Mouse (Mus musculus) limb, embryonic 12.5 days (tissue): ENCODE results near the gene Pheta2. TPM values are rescaled to one million over a fixed set of nuclear protein-coding genes. Genes with fewer than 3 reads are reported as not detected.

Source experiments
- ATAC-seq: fragments of 200-750 bp; cut with Nextera tagmentation; 2 replicates; pipeline ENCODE4 v1.8.0; 2017; ENCODE audit warnings: low read depth, moderate TSS enrichment; ENCODE audit not compliant: insufficient number of reproducible peaks, insufficient read depth, low FRiP score, low TSS enrichment
- H3K27ac ChIP-seq: fragments of 300-500 bp; sonication (generic); 2 replicates; pipeline ENCODE4 v1.5.1; 2016; ENCODE audit warnings: mild to moderate bottlenecking, moderate library complexity
- H3K27me3 ChIP-seq: fragments of 300-500 bp; sonication (generic); 2 replicates; pipeline ENCODE4 v1.6.1; 2016; ENCODE audit warnings: mild to moderate bottlenecking, moderate library complexity
- H3K36me3 ChIP-seq: fragments of 300-500 bp; sonication (generic); 2 replicates; pipeline ENCODE4 v1.6.1; 2016; ENCODE audit warnings: mild to moderate bottlenecking, moderate library complexity
- H3K4me1 ChIP-seq: fragments of 300-500 bp; sonication (generic); replicated peaks from 2 replicates; pipeline ENCODE4 v1.6.1; 2016
- H3K4me2 ChIP-seq: fragments of 300-500 bp; sonication (generic); 2 replicates; pipeline ENCODE4 v1.6.1; 2016; ENCODE audit warnings: mild to moderate bottlenecking, moderate library complexity
- H3K4me3 ChIP-seq: fragments of 300-500 bp; sonication (generic); replicated peaks from 2 replicates; pipeline ENCODE4 v1.5.1; 2016; ENCODE audit warnings: mild to moderate bottlenecking
- H3K9ac ChIP-seq: fragments of 300-500 bp; sonication (generic); replicated peaks from 2 replicates; pipeline ENCODE4 v1.6.1; 2016; ENCODE audit warnings: mild to moderate bottlenecking, moderate library complexity
- H3K9me3 ChIP-seq: fragments of 300-500 bp; sonication (generic); 2 replicates; pipeline ENCODE4 v1.6.1; 2016; ENCODE audit warnings: mild to moderate bottlenecking, moderate library complexity
- WGBS: fragments of 180-500 bp; shearing (Covaris S2); methylation state at CpG from one replicate; pipeline ENCODE4 v1.1.7; 2016; 5-methylcytosine and 5-hydroxymethylcytosine counted together
- polyA plus RNA-seq: library from polyadenylated mRNA; unstranded; fragments of >200 nt; fragmentation: Nextera tagmentation; extraction: Ambion mirVana; gene quantifications from 2 replicates; pipeline ENCODE4 v1.2.1, GENCODE M21; 2016

Gene Pheta2
- polyA plus RNA-seq, 1 experiment from 2014 or later = 11.0 TPM

GRCm38 (mm10) chr15:82372446-82372845 is 33.7 kb downstream of the Pheta2 start:
- WGBS = 88% methylated on average over 6 of the region's 6 CpGs
- H3K9ac ChIP-seq = no peak overlapping the region
- H3K9me3 ChIP-seq = no peaks in the 10 kb centered on the region
- H3K4me2 ChIP-seq = no peak overlapping the region
- H3K4me3 ChIP-seq = no peak overlapping the region
- H3K36me3 ChIP-seq = no peaks in the 10 kb centered on the region
- H3K4me1 ChIP-seq = 0 out of 2 replicates have a peak, but pooled peaks cover 4% of the 10 kb centered on the region
- ATAC-seq = no peak
- H3K27me3 ChIP-seq = no peaks in the 10 kb centered on the region
- H3K27ac ChIP-seq = no peak overlapping the region

GRCm38 (mm10) chr15:82372991-82373390 is 34.2 kb downstream of the Pheta2 start:
- H3K27ac ChIP-seq = no peak overlapping the region
- H3K4me2 ChIP-seq = no peak overlapping the region
- no peaks in the 10 kb centered on the region for H3K27me3 ChIP-seq
- H3K9me3 ChIP-seq = no peaks in the 10 kb centered on the region
- 0 out of 2 replicates have a peak, but pooled peaks cover 4% of the 10 kb centered on the region for H3K4me1 ChIP-seq
- no peak for ATAC-seq
- H3K4me3 ChIP-seq = no peak overlapping the region
- no peak overlapping the region for H3K9ac ChIP-seq
- no peaks in the 10 kb centered on the region for H3K36me3 ChIP-seq
- 89% methylated on average over 5 of the region's 5 CpGs for WGBS

GRCm38 (mm10) chr15:82374437-82374836 is 35.7 kb downstream of the Pheta2 start:
- peaks cover 5% of the 10 kb centered on the region for H3K4me1 ChIP-seq
- H3K36me3 ChIP-seq = no peaks in the 10 kb centered on the region
- no peaks in the 10 kb centered on the region for H3K9me3 ChIP-seq
- no peak overlapping the region for H3K9ac ChIP-seq
- no peak overlapping the region for H3K4me2 ChIP-seq
- WGBS = 86% methylated on average over 5 of the region's 5 CpGs
- no peak overlapping the region for H3K4me3 ChIP-seq
- H3K27me3 ChIP-seq = no peaks in the 10 kb centered on the region; the same call in 1 of the 2 replicates
- H3K27ac ChIP-seq = no peak overlapping the region
- no peak for ATAC-seq

GRCm38 (mm10) chr15:82375855-82376254 is 37.1 kb downstream of the Pheta2 start:
- Histone ChIP-seq H3K4me2 (no peak overlapping the region), H3K4me3 (no peak overlapping the region), H3K4me1 (peaks cover 15% of the 10 kb centered on the region), H3K9ac (no peak overlapping the region), H3K36me3 (no peaks in the 10 kb centered on the region), H3K9me3 (no peaks in the 10 kb centered on the region), H3K27me3 (no peaks in the 10 kb centered on the region; the same call in 1 of the 2 replicates), H3K27ac (no peak overlapping the region)
- whole genome bisulfite sequencing = 89% methylated on average over 9 of the region's 9 CpGs
- no peak for ATAC-seq

GRCm38 (mm10) chr15:82376393-82377138 is 37.8 kb downstream of the Pheta2 start:
- ATAC-seq = no peak
- H3K4me1 ChIP-seq = peaks cover 18% of the 10 kb centered on the region

GRCm38 (mm10) chr15:82377701-82378100 is 39.0 kb downstream of the Pheta2 start:
- no peak for ATAC-seq
- H3K4me2 ChIP-seq = no peak overlapping the region
- H3K4me1 ChIP-seq = peaks cover 18% of the 10 kb centered on the region
- no peak overlapping the region for H3K27ac ChIP-seq
- H3K36me3 ChIP-seq = no peaks in the 10 kb centered on the region
- no peak overlapping the region for H3K4me3 ChIP-seq
- H3K9me3 ChIP-seq = no peaks in the 10 kb centered on the region
- no peaks in the 10 kb centered on the region; the same call in 1 of the 2 replicates for H3K27me3 ChIP-seq
- H3K9ac ChIP-seq = no peak overlapping the region
- WGBS = 71% methylated on average over 5 of the region's 5 CpGs

More at GRCm38 (mm10) chr15:82376393-82377138, 37.8 kb downstream of the Pheta2 start:
- Histone ChIP-seq H3K36me3 (no peaks in the 10 kb centered on the region), H3K27ac (no peak overlapping the region), H3K4me2 (no peak overlapping the region), H3K27me3 (no peaks in the 10 kb centered on the region; the same call in 1 of the 2 replicates), H3K9ac (no peak overlapping the region), H3K4me3 (no peak overlapping the region), H3K9me3 (no peaks in the 10 kb centered on the region)
- WGBS = 82% methylated on average over 17 of the region's 17 CpGs

- H3K9me3 ChIP-seq = no peaks in the 10 kb centered on the region
- H3K27ac ChIP-seq = no peak overlapping the region
- H3K4me3 ChIP-seq = no peak overlapping the region
- H3K9ac ChIP-seq = no peak overlapping the region
- H3K36me3 ChIP-seq = no peaks in the 10 kb centered on the region
- no peak for ATAC-seq
- peaks cover 18% of the 10 kb centered on the region for H3K4me1 ChIP-seq
- no peaks in the 10 kb centered on the region; the same call in 1 of the 2 replicates for H3K27me3 ChIP-seq
- no peak overlapping the region for H3K4me2 ChIP-seq
- WGBS = 58% methylated on average over 15 of the region's 15 CpGs
Measured at GRCm38 (mm10) chr15:82378261-82379180, 39.8 kb downstream of the Pheta2 start.

GRCm38 (mm10) chr15:82379511-82379870 is 40.7 kb downstream of the Pheta2 start:
- WGBS = 25% methylated on average over 7 of the region's 7 CpGs
- H3K4me1 ChIP-seq = peaks cover 18% of the 10 kb centered on the region
- H3K4me2 ChIP-seq = peak overlapping the region; percentile 68
- H3K27me3 ChIP-seq = no peaks in the 10 kb centered on the region; the same call in 1 of the 2 replicates
- H3K27ac ChIP-seq = peak overlapping the region; percentile 64
- peak; percentile 60; the same call in 1 of the 2 replicates for ATAC-seq
- H3K36me3 ChIP-seq = no peaks in the 10 kb centered on the region
- H3K4me3 ChIP-seq = peak overlapping the region; percentile 49
- peak overlapping the region; percentile 56 for H3K9ac ChIP-seq
- H3K9me3 ChIP-seq = no peaks in the 10 kb centered on the region

GRCm38 (mm10) chr15:82379871-82380713 is 41.4 kb downstream of the Pheta2 start, which contains the start of gene Cyp2d22:
Gene Cyp2d22, minus strand, starts transcription at chr15:82380260.
- Histone ChIP-seq H3K4me3 (peak within 1 kb of the TSS; percentile 49), H3K4me2 (peak within 1 kb of the TSS; percentile 68), H3K9ac (peak within 1 kb of the TSS; percentile 56), H3K36me3 (no peaks in the 10 kb centered on the region), H3K27me3 (no peaks in the 10 kb centered on the region; the same call in 1 of the 2 replicates), H3K4me1 (peaks cover 18% of the 10 kb centered on the region), H3K9me3 (no peaks in the 10 kb centered on the region), H3K27ac (peak within 1 kb of the TSS; percentile 64)
- WGBS = 1% methylated on average over 17 of the region's 24 CpGs
- peak; percentile 82 for ATAC-seq

GRCm38 (mm10) chr15:82380714-82381062 is 41.9 kb downstream of the Pheta2 start:
- H3K4me2 ChIP-seq = peak overlapping the region; percentile 68
- H3K27ac ChIP-seq = no peak overlapping the region
- WGBS = 37% methylated on average over 7 of the region's 7 CpGs
- no peak for ATAC-seq
- no peaks in the 10 kb centered on the region for H3K36me3 ChIP-seq
- no peak overlapping the region for H3K9ac ChIP-seq
- peaks cover 18% of the 10 kb centered on the region for H3K4me1 ChIP-seq
- H3K9me3 ChIP-seq = no peaks in the 10 kb centered on the region
- peak overlapping the region; percentile 49 for H3K4me3 ChIP-seq
- no peaks in the 10 kb centered on the region; the same call in 1 of the 2 replicates for H3K27me3 ChIP-seq
